Mouse (Mus musculus) heart, postnatal 0 days (tissue): ENCODE results near the gene Fbxw15. TPM values are rescaled to one million over a fixed set of nuclear protein-coding genes. Genes with fewer than 3 reads are reported as not detected.
"Not testable (repeated sequence)": the region's sequence is repeated elsewhere in the genome, so short reads cannot be mapped to it uniquely, and the experiment has no call there.

ENCODE experiments used
- ATAC-seq: fragments of 200-750 bp; cut with Nextera tagmentation; 2 replicates; pipeline ENCODE4 v1.8.0; 2017; ENCODE audit warnings: low read depth, moderate number of reproducible peaks, moderate library complexity; ENCODE audit not compliant: insufficient read depth
- DNase-seq: peaks from one replicate; pipeline ENCODE4 v3.0.0-alpha.2; 2016; ENCODE audit warnings: low spot score
- H3K27ac ChIP-seq: fragments of 300-500 bp; sonication (generic); 2 replicates; pipeline ENCODE4 v1.5.1; 2014; ENCODE audit warnings: low read depth, mild to moderate bottlenecking
- H3K27me3 ChIP-seq: fragments of 300-500 bp; sonication (generic); 2 replicates; pipeline ENCODE4 v1.6.1; 2014; ENCODE audit warnings: low read length, mixed read lengths; ENCODE audit not compliant: control insufficient read depth, insufficient read depth
- H3K36me3 ChIP-seq: fragments of 300-500 bp; sonication (generic); replicated peaks from 2 replicates; pipeline ENCODE4 v1.6.1; 2014; ENCODE audit warnings: low read length, mixed read lengths; ENCODE audit not compliant: control insufficient read depth, insufficient read depth
- H3K4me1 ChIP-seq: fragments of 300-500 bp; sonication (generic); 2 replicates; pipeline ENCODE4 v1.6.1; 2014; ENCODE audit warnings: antibody characterized with exemption; ENCODE audit not compliant: control insufficient read depth, insufficient read depth
- H3K4me2 ChIP-seq: fragments of 300-500 bp; sonication (generic); 2 replicates; pipeline ENCODE4 v1.6.1; 2014; ENCODE audit warnings: low read depth, mild to moderate bottlenecking, low read length, moderate library complexity
- H3K4me3 ChIP-seq: fragments of 300-500 bp; sonication (generic); 2 replicates; pipeline ENCODE4 v1.5.1; 2014; ENCODE audit warnings: low read depth, low read length
- H3K9ac ChIP-seq: fragments of 300-500 bp; sonication (generic); replicated peaks from 2 replicates; pipeline ENCODE4 v1.6.1; 2014; ENCODE audit warnings: low read depth, low read length, mixed read lengths
- H3K9me3 ChIP-seq: fragments of 300-500 bp; sonication (generic); replicated peaks from 2 replicates; pipeline ENCODE4 v1.6.1; 2016; ENCODE audit warnings: low read length; ENCODE audit not compliant: control insufficient read depth
- CTCF ChIP-seq: IDR thresholded peaks from 2 replicates; pipeline ENCODE4 v1.5.1; 2016; ENCODE audit warnings: antibody characterized with exemption, control low read depth, low read depth
- EP300 ChIP-seq: IDR thresholded peaks from 2 replicates; pipeline ENCODE4 v1.6.1; 2016; ENCODE audit warnings: antibody characterized with exemption, low read depth
- WGBS: fragments of 180-500 bp; shearing (Covaris S2); extraction: QIAGEN DNeasy Blood & Tissue Kit; methylation state at CpG from one replicate; pipeline ENCODE4 v1.1.7; 2014; 5-methylcytosine and 5-hydroxymethylcytosine counted together
- polyA plus RNA-seq: library from polyadenylated mRNA; unstranded; fragments of >200 nt; fragmentation: Nextera tagmentation; extraction: Ambion mirVana; gene quantifications from 2 replicates; pipeline ENCODE4 v1.2.1, GENCODE M21; 2015
- total RNA-seq: library from RNA; depleted of rRNA; stranded (reverse); fragments of >200 nt; gene quantifications from 2 replicates; pipeline ENCODE4 v1.2.3, GENCODE M21; 2014; ENCODE audit warnings: low replicate concordance; rRNA removed

Fbxw15 gene
- total and polyA plus RNA-seq, 2 experiments from 2014 or later, result not detected

DNA sequence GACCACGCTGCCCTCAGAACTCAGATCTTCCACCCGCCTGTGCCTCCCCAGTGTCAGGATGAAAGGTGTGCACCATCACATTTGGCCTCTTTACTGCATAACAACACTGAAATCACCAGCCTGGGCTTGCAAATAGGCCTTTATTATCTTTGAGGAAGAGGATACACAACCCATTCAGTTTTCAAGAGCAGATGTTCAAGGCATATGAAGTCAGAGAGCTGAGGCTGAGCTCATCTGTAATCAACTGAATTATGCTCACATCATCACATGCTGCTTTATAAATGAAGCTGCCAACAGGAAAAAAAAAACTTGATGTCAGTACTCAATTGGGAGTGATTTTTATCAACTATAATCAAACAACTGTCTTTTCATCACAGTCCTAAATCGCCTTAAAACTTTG, 15.6 kb downstream of the Fbxw15 start:
- WGBS, result 62% methylated on average over 3 of the region's 3 CpGs
- Histone ChIP-seq H3K4me3 (no peak overlapping the region), H3K27me3 (no peaks in the 10 kb centered on the region), H3K36me3 (no peaks in the 10 kb centered on the region), H3K9ac (no peak overlapping the region), H3K4me1 (no peaks in the 10 kb centered on the region), H3K27ac (no peak overlapping the region), H3K9me3 (0 out of 2 replicates have a peak, but pooled peaks cover 6% of the 10 kb centered on the region), H3K4me2 (no peak overlapping the region)
- no peak for DNase-seq
- TF ChIP-seq CTCF (no peak), EP300 (no peak)
- no peak for ATAC-seq

DNA sequence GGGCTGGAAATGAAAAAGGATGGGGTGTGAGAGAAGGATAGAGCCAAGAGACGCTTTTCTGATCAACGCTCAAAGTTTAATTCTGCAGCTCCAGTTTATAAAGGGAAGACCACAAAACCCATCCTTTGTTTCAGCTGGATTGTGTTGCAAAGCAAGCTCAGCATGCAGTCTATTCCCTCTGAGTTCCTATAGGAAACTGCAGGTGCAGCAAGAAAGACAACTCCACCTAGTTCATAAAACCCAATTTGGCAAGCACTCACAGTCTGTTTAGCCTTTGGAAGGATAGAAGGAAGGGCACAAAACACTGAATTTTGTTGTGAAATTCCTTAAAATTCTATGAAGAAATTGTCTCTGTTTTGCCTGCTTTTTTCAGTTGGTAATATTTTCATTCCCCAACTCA, 18.4 kb downstream of the Fbxw15 start:
- H3K27me3 ChIP-seq, H3K4me3 ChIP-seq, H3K4me2 ChIP-seq, H3K27ac ChIP-seq, ATAC-seq, H3K36me3 ChIP-seq, DNase-seq, H3K9me3 ChIP-seq, H3K9ac ChIP-seq, H3K4me1 ChIP-seq: not testable (repeated sequence)
- WGBS, result 41% methylated on average over 2 of the region's 2 CpGs

DNA sequence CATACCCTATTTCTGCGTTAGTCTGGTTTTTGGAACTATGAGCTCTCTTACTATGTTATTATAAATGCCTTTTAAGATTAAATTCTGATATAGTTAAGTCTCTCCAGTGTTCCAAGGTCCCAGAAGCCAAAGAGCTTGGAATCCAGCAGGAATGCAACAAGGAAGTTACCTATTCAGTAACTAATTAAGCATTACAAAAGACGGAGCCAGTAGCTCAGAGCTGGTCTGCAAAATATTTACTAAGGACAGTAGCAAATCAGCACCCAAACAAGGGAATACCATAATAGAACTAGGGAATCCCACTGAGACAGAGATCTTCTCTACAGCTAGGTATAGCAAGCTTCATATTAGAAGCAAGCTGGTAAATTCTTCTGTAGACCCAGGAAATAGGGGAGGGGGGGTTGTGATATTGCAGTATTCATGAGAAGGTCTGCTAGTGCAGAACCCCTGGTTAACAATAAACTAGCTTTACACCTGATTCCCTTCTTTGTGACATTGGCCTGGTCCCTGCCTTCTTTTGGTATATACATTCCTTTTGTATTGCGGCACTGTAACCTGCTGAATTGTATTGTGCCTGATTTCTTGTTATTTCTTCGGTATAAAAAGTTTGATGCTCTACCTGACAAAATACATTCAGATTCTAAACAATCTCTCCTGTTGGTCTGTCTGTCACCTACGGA, 44.5 kb downstream of the Fbxw15 start:
- Histone ChIP-seq H3K27me3 (no peaks in the 10 kb centered on the region), H3K9me3 (no peaks in the 10 kb centered on the region), H3K4me3 (no peak overlapping the region), H3K4me2 (no peak overlapping the region), H3K4me1 (no peaks in the 10 kb centered on the region), H3K36me3 (no peaks in the 10 kb centered on the region), H3K27ac (no peak overlapping the region), H3K9ac (no peak overlapping the region)
- 81% methylated on average over 5 of the region's 5 CpGs for WGBS
- DNase-seq, result no peak
- ATAC-seq, result no peak
- TF ChIP-seq EP300, result no peak
- TF ChIP-seq CTCF, result no peak

Other genes starting within 250 kb of the Fbxw15 start
- not detected in 2 replicates for gene Fbxw28, start 228.6 kb downstream of the Fbxw15 start, total RNA-seq
- not detected in 2 replicates for gene Fbxw28, start 228.6 kb downstream of the Fbxw15 start, polyA plus RNA-seq
- gene Fbxw22, start 164.0 kb downstream of the Fbxw15 start, total RNA-seq, result not detected in 2 replicates
- not detected in 2 replicates for gene Fbxw22, start 164.0 kb downstream of the Fbxw15 start, polyA plus RNA-seq
- gene Fbxw16, start 119.1 kb downstream of the Fbxw15 start, total RNA-seq, result not detected in 2 replicates
- gene Fbxw16, start 119.1 kb downstream of the Fbxw15 start, polyA plus RNA-seq, result not detected in 2 replicates
- gene Fbxw19, start 72.4 kb downstream of the Fbxw15 start, total RNA-seq, result not detected in 2 replicates
- gene Fbxw19, start 72.4 kb downstream of the Fbxw15 start, polyA plus RNA-seq, result not detected in 2 replicates
- gene Fbxw24, start 57.8 kb upstream of the Fbxw15 start, total RNA-seq, result not detected in 2 replicates
- not detected in 2 replicates for gene Fbxw24, start 57.8 kb upstream of the Fbxw15 start, polyA plus RNA-seq
- not detected in 2 replicates for gene Fbxw25, start 96.4 kb upstream of the Fbxw15 start, total RNA-seq
- not detected in 2 replicates for gene Fbxw25, start 96.4 kb upstream of the Fbxw15 start, polyA plus RNA-seq
- gene Fbxw18, start 134.4 kb upstream of the Fbxw15 start, total RNA-seq, result not detected in 2 replicates
- not detected in 2 replicates for gene Fbxw18, start 134.4 kb upstream of the Fbxw15 start, polyA plus RNA-seq
- not detected in 2 replicates for gene Fbxw26, start 177.8 kb upstream of the Fbxw15 start, total RNA-seq
- gene Fbxw26, start 177.8 kb upstream of the Fbxw15 start, polyA plus RNA-seq, result not detected in 2 replicates
- not detected in 2 replicates for gene Fbxw27, start 222.4 kb upstream of the Fbxw15 start, total RNA-seq
- not detected in 2 replicates for gene Fbxw27, start 222.4 kb upstream of the Fbxw15 start, polyA plus RNA-seq
- gene Spink8, start 244.0 kb upstream of the Fbxw15 start, total RNA-seq, result not detected in 2 replicates
- gene Spink8, start 244.0 kb upstream of the Fbxw15 start, polyA plus RNA-seq, result not detected in 2 replicates